Mouse (Mus musculus): ENCODE data around the gene Itgae. TPM values are rescaled to one million over a fixed set of nuclear protein-coding genes. Genes with fewer than 3 reads are reported as not detected.

Itgae gene
- total RNA-seq (2021) = under 1 TPM; 0.07 to 0.16 TPM
- long read RNA-seq, experiment 1 = 0 reads
- long read RNA-seq, experiment 2, partial matches to known transcripts = 0 of 1 reads
- long read RNA-seq, experiment 2, other reads (novel, unspliced or antisense) = 1 of 1 reads

GRCm38 (mm10) chr11:73090283-73090682 lies at the start of gene Itgae:
Gene Itgae (plus strand): TSS chr11:73090583.
- DNase-seq (ENCODE audit: low spot score in 2 of 2) = no peak

- DNase-seq (ENCODE audit: low spot score in 2 of 2) = no peak
These were observed 46.1 kb upstream of the Itgae start for GRCm38 (mm10) chr11:73044229-73044755.

GRCm38 (mm10) chr11:73044789-73045188 lies 45.6 kb upstream of the Itgae start:
- DNase-seq (ENCODE audit: low spot score in 2 of 2) = no peak

- peak; percentile 85 to 95 for DNase-seq (ENCODE audit: low spot score in 2 of 2)
These were observed 42.8 kb upstream of the Itgae start, which contains the start of gene Ncbp3 for GRCm38 (mm10) chr11:73047542-73047996. Gene Ncbp3 (plus strand): TSS chr11:73047783.

- peak in 1 of 2 experiments; percentile 67 for DNase-seq (ENCODE audit: low spot score in 2 of 2)
These were observed 42.1 kb upstream of the Itgae start for GRCm38 (mm10) chr11:73048030-73048876.

GRCm38 (mm10) chr11:73049335-73049734 lies 41.0 kb upstream of the Itgae start:
- peak; percentile 60 to 78 for DNase-seq (ENCODE audit: low spot score in 2 of 2)

GRCm38 (mm10) chr11:73052795-73053194 lies 37.6 kb upstream of the Itgae start:
- DNase-seq (ENCODE audit: low spot score in 2 of 2) = no peak

- DNase-seq (ENCODE audit: low spot score in 2 of 2) = no peak
These were observed 32.7 kb upstream of the Itgae start for GRCm38 (mm10) chr11:73057701-73058100.

- DNase-seq (ENCODE audit: low spot score in 2 of 2) = no peak
These were observed 30.8 kb upstream of the Itgae start for GRCm38 (mm10) chr11:73059630-73060029.

GRCm38 (mm10) chr11:73061413-73061812 lies 29.0 kb upstream of the Itgae start:
- DNase-seq (ENCODE audit: low spot score in 2 of 2) = no peak

GRCm38 (mm10) chr11:73071839-73072238 lies 18.5 kb upstream of the Itgae start:
- no peak for DNase-seq (ENCODE audit: low spot score in 2 of 2)

- no peak for DNase-seq (ENCODE audit: low spot score in 2 of 2)
These were observed 14.1 kb upstream of the Itgae start for GRCm38 (mm10) chr11:73076295-73076694.

GRCm38 (mm10) chr11:73076733-73077132 lies 13.7 kb upstream of the Itgae start:
- no peak for DNase-seq (ENCODE audit: low spot score in 2 of 2)

GRCm38 (mm10) chr11:73077211-73077720 lies 13.1 kb upstream of the Itgae start:
- DNase-seq (ENCODE audit: low spot score in 2 of 2) = no peak

GRCm38 (mm10) chr11:73078615-73079014 lies 11.8 kb upstream of the Itgae start:
- no peak for DNase-seq (ENCODE audit: low spot score in 2 of 2)

GRCm38 (mm10) chr11:73080306-73080705 lies 10.1 kb upstream of the Itgae start:
- no peak for DNase-seq (ENCODE audit: low spot score in 2 of 2)

GRCm38 (mm10) chr11:73084303-73084702 lies 6.1 kb upstream of the Itgae start:
- no peak for DNase-seq (ENCODE audit: low spot score in 2 of 2)

- peak in 1 of 2 experiments; percentile 26 for DNase-seq (ENCODE audit: low spot score in 2 of 2)
These were observed 5.6 kb upstream of the Itgae start for GRCm38 (mm10) chr11:73084804-73085231.

GRCm38 (mm10) chr11:73085391-73085790 lies 5.0 kb upstream of the Itgae start:
- no peak for DNase-seq (ENCODE audit: low spot score in 2 of 2)

- DNase-seq (ENCODE audit: low spot score in 2 of 2) = no peak
These were observed 2.5 kb upstream of the Itgae start for GRCm38 (mm10) chr11:73087700-73088480.

GRCm38 (mm10) chr11:73090826-73091225 lies 443 bp downstream of the Itgae start:
- DNase-seq (ENCODE audit: low spot score in 2 of 2) = no peak

Data from gastrocnemius, postnatal 4 days (tissue).